Mouse (Mus musculus): ENCODE data around the gene Mob1a.
A peak's percentile ranks its signal among the peaks of the same experiment; 100 is the strongest.
"Not testable (repeated sequence)": the region's sequence is repeated elsewhere in the genome, so short reads cannot be mapped to it uniquely, and the experiment has no call there.

The Mob1a gene

DNA sequence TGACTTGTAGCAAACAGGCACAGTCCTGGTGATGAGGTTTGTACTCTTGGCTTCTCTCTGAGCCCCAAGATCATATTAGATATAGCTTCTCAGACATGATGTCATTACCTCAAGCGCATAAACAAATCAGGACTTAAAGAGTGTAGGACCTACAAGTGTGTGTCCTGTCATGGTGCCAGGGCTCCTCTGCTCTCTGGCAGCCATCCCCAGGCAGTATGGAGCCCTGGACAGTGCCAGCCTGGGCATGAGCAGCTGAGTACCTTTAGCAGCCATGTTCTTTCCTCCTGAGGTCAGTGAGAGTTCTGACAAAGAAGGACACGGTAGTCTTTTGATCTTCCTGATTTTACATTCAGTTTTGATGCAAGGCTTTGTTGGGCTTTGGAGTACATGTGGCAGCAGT lies 17.1 kb downstream of the Mob1a start:
- DNase-seq (ENCODE audit: low read depth), result no peak

DNA sequence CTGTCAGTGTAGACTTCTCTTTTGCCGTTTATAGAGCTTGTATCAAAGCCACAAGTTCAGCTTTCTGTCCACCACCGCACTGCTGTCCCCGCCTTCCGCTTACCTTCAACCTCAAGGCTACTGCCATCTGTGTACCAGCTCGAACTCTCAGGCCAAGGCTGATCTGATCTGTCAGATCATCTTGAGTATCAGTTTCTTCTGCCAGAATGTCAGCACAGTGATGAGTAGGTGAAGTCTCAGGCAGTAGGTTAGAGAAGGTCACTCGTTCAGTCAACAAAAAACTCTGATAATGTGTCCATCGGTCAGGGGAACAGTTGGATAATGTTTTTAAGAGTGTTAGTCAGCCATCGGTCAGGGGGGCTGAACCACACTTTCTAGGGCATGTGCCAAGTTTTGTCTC lies 19.5 kb downstream of the Mob1a start:
- not testable (repeated sequence) for DNase-seq (ENCODE audit: low read depth)

DNA sequence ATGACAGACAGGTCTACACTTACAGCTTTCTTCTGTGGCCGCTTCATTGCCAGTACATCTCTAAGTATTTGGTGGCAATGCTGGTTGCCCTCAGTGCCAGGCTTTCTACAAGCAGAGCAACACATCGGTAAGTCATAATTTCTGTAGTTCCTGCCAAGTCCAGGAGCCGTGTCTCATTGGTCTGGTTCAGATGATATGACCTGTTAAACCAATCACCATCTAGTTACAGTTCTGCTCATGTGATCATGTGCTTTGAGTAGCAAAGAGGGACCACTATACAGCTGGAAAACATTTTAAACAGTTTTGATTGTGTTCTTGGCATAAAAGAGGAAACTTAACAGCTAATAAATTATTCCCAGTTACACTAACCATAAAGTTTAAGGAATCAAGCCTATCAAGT lies 22.1 kb downstream of the Mob1a start:
- DNase-seq (ENCODE audit: low read depth), result no peak

DNA sequence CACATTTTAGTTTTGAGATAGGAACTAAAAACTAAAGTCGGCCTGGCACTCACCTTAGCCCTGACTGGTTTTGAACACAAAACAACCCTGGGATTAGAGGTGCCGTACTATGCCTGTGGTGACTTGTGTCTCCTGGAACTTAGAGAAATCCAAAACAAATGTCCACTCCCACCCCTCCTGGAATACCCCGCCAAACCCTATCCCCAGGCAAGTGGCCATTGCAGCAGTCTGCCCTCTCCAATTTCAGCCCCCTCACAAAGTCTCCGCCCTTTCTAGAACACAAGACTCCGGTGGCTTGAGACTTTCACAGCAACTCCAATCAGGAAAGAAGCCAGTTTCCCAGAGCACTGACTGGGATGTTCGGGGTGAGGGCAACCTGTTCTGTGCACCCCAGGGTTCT lies 23.1 kb downstream of the Mob1a start, which contains the start of gene Bola3:
TSS of gene Bola3 (plus strand) at position 275 of the 400 bp plus-strand sequence.
- DNase-seq (ENCODE audit: low read depth), result no peak

DNA sequence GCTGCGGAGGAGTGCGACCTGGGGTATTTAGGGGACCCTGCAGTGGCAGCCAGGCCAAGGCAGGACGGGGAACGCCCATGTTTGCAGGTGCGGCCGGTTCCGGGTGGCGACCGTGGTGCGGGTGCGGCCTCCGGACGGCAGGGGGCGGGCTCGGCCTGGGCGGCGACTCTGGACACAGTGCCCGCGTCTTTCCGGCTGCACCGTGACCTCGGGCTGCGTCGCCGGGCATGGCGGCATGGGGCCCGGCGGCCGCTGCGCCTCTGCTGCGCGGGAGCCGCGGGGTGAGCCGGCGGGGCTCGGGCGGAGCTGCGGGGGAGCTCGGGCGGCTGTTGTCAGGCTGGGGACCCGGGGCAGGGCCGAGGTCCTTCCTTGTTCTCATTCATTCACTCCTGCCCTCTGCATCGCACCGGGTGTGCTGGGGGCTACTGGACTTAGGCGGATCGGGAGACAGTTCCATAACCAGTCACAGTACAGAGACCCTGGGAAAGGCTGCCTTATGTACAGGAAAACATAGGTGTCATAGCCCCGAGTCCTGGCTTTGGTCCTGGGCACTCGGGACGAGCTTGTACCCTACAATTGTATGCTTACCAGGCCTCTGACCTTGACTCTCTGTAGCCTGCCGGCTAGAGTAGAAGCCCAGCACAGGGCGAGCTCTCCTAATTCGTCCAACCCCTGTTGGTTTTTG lies 23.6 kb downstream of the Mob1a start:
- peak; percentile 91 for DNase-seq (ENCODE audit: low read depth)

DNA sequence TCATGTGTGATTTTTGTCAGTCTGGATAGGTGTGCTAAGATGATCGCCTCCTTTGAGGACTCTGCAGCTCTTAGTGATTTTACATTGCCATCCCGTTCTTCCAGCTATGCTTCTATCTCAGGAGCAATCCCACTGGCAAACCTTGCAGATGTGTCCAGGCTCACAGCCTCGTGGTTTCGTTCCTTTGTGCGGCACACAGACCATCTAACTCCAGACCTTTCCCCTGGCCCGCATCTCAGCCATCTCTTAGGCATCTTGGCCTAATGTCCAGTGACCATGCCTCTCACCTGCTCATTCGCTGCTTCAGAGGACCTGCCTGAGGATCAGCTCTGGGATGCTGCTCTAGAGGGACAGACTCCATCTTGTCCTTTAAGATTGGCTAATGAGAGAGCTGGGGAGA lies 24.4 kb downstream of the Mob1a start:
- no peak for DNase-seq (ENCODE audit: low read depth)

DNA sequence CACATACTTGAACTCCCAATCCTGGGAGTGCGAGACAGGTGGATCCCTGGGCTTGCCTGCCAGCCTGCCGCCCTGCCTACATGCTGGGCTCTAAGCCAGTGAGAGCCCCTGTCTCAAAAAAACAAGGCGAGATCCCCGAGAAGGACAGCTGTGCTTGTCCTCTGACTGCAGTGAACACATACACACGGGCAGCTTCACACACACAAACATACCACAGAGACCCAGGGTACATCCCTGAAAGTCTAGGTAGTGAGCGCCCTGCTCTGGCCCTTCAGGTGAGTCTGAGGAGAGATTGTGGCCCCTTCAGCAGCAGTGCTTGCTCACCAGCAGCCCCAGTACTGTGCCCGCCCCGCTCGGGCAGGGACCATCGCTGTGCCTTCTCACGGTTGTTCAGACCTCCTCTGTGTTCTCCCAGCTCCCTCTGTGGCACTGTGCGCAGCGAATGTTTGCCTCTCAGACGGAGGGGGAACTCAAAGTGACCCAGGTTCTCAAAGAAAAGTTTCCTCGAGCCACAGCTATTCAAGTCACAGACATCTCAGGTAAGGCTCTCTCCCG lies 25.1 kb downstream of the Mob1a start:
- DNase-seq (ENCODE audit: low read depth), result no peak

DNA sequence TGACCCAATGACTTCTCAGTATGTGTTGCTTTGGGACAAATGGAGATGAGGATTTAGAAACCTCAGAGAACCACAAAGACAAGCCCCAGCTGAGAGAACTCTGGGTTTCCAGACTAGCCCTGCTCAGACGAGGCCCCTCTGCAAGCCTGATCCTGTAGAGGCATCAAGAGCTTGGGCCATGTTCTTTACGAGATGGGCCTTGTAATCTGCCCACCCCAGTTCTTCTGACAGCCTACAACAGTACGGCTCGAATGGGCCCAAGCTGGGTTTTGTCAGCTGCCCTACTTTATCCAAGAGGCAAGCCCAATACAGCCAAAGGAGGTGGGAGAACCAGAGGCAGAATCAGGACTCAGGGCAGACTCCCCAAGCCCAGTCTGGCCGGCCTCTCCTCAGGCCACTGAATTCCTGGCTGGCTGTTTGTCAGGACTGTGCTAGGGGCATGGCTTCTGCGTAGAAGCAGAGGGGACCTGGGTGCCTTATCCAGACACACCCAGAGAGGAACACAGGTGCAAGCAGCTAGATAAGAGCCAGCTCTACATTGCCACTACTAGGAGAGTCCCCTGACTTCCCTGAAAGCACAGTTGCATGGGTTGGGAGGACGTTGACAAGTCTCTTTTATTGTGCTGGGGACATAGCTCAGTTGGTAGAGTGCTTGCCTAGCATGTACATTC lies 25.8 kb downstream of the Mob1a start:
- no peak for DNase-seq (ENCODE audit: low read depth)

DNA sequence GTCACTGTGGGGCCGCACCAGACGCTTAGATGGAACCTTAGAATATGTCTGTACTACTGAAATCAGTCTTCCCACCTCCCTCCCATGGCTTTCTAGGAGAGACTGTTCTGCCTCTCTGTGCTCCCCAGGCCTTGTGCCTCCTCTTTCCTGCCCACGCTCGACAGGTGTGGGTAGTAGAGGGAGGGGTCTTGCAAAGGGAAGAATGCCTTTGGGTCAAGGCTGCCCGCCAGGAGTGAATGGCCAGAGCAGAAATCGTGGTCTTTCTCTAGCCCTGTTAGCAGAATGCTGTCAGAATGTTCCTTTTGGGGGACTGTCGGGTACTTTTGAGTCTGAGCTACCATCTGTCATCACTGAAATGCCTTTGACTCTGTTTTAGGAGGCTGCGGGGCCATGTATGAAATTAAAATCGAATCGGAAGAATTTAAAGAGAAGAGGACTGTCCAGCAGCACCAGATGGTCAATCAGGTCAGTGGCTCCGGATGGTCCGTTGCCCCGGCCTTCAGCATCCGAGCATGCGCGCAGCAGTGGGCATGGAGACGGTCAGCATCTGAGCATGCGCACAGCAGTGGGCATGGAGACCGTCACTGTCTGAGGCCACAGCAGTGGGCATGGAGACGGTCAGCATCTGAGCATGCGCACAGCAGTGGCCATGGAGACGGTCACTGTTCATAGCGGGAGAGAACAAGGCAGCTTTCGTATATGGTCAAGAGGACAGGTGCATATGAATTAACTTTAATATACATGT lies 27.0 kb downstream of the Mob1a start:
- no peak for DNase-seq (ENCODE audit: low read depth)

DNA sequence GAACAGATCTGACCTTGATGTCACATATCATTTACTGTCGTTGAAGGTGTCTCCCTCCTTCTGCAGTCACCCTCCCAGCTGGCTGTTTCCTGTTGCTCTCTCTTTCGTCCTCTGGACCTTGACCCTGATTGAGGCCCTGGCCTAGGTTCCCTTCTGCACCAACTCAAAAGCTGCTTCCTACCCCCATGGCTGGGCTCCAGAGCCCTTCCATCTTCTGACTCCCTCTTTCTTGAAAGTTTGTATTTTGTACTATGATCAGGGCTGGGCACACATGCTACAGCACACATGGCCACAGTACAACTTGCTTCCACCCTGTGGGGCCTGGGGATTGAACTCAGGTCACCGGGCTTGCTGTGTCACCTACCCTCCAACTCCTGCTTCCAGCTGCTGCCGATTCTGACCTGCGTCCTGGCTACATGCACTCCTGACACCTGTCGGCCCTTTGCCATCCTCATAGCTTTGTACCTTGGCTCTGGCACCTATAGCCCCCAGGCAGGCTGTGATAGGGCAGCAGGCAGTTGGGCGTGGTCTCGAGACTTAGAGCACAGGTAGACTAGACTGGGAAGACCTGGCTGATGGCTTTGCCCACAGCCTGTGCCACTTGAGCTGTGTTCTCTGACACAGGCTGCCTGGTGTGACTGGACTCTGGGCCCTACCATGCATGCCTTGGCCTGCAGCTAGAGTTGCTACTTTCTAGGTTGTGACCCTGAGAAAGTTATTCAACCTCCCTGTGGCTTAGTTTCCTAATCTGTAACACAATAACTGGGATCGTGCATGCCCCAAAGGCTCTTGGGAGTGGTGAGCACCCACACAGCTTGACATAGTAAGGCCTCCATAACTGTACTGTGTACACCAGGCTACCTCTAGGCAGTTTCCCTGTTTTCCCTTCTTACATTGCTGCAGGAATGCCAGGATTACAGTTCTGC lies 29.3 kb downstream of the Mob1a start:
- DNase-seq (ENCODE audit: low read depth), result no peak

DNA sequence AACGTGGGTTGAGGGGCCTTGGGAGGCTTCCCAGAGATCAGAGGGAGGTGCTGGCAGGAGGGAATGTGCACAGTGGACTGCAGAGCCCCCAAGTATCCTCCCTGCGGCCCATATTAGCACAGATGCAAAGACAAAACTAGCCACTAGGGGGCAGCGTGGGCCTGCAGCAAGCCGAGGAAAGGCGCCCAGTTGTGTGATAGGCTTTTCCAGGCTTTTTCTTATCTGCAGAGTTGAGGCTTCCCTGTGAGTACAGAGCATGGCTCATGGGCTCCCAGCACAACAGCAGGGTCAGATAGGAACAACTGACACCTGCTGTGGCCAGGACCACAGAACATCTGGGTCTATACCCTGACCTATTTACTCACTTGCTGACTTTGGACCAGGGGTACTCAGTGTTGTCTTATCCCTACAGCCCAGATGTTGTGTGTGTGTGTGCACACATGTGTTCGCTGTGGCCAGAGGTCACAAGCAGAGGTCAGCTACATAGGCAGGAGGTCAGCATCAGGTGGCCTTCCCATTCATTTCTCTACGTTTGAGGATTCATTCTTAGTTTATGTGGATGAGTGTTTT lies 30.8 kb downstream of the Mob1a start:
- peak; percentile 86 for DNase-seq (ENCODE audit: low read depth)

DNA sequence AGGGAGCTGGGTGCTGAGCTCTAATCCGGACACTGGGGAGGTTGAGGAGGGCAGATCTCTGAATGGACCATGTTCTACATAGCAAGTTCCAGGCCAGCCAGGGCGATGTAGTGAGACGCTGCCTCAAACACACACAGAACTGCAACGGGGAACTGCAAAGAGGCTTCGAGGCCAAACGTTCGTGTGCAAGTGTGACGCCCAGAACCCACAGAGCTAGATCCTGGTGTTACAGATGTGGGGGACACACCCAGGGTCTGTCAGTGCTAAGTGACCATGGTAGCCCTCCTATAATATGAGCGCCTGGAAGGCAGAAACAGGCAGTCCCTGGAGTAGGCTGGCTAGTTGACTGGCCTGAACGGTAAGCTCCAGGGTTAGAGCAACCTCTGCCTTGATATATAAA lies 31.6 kb downstream of the Mob1a start:
- no peak for DNase-seq (ENCODE audit: low read depth)

DNA sequence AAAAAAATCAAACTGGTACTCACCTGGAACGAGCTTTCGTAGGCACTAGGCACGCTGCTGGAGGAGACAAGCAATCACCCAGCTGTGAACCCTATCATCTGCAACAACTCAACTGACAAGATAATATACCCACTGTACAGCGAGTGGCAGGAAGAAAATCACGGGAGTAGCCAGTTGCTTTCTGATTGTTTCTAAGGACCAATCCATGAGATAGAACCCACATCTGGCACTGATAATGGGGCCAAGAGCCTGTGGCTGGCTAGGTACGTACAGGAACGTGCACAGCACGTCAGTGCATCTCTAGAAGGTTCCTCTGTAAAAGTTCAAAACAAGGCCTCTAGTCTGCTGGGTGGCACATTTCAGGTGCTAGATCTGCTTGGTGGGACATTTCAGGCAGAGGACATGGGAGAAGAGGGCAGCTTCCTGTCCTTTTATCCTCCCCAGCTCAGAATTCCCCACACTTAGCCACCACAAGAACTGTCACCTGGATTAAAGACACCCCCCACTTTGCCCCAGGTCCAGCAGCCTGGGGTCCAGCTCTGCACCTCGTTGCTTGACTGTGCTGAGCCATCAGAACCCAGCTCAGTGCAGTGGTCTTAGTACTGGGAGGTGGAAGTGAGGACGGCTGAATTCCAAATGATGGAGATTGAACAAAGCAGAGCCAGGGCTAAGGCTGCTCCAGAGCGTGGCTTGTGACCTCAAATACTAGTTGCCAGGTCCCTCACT lies 35.9 kb downstream of the Mob1a start:
- no peak for DNase-seq (ENCODE audit: low read depth)

DNA sequence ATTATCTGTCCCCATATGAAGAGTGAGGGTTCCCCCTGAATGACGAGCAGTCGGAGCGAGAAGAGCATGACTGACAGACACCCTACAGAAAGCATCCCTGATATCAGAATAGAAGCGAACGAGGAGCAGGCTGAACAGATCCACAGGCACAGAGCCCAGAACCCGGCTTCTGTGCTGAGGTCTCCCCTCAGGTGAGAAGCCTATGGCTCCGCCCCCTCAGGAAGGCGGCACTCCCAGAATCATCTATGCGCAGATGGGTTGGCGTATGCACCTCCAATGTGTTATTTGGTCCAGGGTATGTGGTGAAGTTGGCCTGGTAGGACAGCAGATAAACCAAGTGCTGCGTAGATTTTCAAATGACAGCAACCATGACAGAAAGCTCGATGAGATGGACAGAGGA lies 37.3 kb downstream of the Mob1a start:
- no peak for DNase-seq (ENCODE audit: low read depth)

DNA sequence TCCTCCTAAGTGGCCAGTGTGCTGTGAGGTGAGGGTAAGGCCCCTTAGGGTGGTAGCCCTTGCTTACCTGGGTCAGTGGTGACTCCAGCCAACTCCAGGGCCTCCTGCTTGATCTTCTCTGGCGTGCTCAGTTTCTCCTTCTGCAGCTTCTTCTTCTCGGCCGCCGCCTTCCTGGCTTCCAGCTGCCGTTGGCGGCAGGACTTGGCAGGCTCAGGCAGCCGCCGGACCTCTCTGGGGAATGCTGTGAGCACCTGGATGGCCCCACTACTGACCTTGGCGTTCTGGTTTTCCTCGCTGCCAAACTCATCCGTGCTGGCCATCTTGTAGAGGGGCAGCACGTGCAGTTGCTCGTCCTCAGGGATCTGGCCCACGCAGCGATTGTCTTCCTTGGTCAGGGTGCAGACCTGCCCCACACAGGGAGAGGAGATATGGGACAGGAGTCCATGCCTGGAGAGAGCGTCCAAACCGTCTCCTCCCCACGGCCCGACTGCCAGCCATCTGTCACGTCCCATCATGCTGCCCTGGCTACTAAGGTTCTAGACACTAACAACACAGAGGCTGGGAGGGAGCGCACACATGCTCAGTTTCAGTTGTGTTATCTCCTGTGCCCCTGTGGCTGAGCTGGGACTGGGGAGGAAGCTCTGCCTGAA lies 44.6 kb downstream of the Mob1a start:
- no peak for DNase-seq (ENCODE audit: low read depth)

DNA sequence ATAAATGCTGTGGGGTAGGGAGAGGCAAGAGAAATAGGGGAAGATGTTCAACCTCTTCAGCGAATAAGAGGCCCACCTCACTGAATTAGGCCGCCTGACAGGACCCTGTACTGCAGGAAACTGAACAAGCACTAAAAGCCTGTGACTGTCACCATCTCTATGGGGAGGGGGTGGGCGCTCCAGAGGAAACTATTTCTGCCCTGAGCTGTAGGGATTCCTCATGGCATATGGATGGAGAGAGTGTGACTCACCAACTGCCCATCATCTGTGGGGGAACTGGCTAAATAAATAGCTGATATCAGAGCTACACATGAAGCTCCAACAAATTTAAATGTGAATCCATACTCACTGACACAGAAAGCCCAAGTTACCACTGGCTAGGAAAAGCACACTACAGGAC lies 45.5 kb downstream of the Mob1a start:
- DNase-seq (ENCODE audit: low read depth), result no peak

DNA sequence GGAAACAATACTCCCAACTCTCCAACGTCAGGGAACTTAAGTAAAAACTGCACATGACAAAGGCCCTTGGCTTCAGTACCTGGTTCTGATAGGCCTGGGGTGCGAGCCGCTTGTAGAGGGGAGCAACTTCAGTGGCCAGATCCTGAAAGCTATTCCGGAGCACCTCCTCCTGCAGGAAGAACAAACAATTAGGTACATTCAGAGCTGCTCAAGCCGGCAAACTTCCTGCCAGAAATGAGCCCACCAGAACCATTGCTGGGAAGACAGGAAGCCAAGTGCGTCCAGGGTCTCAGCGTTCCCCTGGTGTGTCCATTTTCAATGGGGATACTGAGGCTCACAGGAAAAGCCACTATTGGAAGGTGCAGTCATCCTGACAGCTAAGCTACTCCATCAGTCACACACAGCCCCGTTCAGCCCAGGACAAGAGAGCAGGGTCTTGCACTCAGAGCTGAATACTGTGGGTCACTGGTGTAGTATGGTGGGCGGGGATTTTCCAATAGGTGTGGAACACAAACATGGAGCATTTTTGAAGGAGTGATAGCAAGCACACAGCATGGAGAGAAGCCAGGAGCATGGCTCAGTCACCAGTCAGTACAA lies 48.0 kb downstream of the Mob1a start:
- DNase-seq (ENCODE audit: low read depth), result no peak

DNA sequence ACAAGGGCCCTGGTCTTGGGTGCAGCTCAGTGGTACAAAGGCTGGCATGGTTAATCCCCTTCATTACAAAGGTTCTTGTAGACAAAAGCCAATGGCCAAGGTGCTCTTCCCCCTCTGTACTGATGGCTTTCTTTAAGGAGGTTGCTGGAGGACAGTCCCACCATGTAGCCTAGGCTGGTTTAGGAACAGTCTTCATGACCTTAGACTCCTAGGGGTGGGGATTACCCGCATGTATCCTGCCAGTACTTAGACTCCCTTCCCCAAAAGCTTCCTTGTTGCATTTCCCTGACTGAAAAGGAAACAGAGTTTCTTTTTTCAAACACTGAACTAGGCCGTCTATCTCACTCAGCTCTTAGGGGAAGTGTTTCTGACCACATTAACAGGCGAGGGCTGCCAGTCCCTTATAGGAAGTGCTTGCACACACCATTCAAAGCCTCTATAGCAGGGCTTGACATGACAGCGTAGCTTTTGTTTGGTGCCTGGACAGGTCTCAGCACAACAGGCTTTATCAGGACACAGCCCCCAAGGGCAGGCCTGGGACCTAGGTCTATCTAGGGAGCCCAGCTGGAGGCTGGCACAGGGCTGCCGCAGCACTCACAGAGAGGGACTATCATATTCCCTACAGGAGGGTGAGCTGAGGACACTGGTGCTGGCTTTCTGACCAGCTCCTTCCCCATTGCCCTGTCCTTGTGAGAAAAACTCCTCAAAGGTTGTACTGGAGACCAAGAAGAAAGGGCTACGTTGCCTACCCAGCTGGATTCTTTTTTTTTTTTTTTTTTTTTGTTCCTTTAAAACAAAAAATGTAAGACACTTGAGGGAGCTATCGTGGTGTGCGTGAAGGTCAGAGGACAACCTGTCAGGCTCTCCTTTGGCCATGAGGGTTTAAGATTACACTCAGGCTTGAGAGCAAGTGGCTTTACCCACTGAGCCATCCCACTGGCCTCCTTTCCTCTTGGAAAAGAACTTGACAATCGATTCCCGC lies 56.0 kb downstream of the Mob1a start:
- DNase-seq (ENCODE audit: low read depth), result peak; percentile 21

Data from induced T-regulatory cell, adult 2 months (primary cell).